8 mouse cellular contexts compared by ENCODE assay signal in genomic region chr9:108490559-108491285, GRCm38 (mm10). TPM values are rescaled to one million over a fixed set of nuclear protein-coding genes. Genes with fewer than 3 reads are reported as not detected.
DNase-seq lines count a peak whose midpoint lies in the region; ATAC-seq lines count a peak whose summit lies in the region.

Usp19 (plus strand) TSS chr9:108490602.

- no peaks in the 10 kb centered on the region for H3K27me3 ChIP-seq in hindbrain, embryonic 11.5 days (ENCODE audit: control insufficient read depth, insufficient read depth, low read length)

- under 1% methylated on average over 61 of the region's 69 CpGs for WGBS in hindbrain, embryonic 11.5 days

- peak within 1 kb of the TSS; percentile 59 for H3K4me2 ChIP-seq in hindbrain, embryonic 11.5 days (replicated peaks; ENCODE audit: low read depth, low read length)

- H3K9me3 ChIP-seq in hindbrain, embryonic 11.5 days (ENCODE audit: control insufficient read depth, low read length), result no peaks in the 10 kb centered on the region

- H3K4me1 ChIP-seq in hindbrain, embryonic 11.5 days (replicated peaks; ENCODE audit: control insufficient read depth, insufficient read depth, low read length), result peaks cover 10% of the 10 kb centered on the region; the same call in 1 of the 2 replicates

- DNase-seq in Muller cell, postnatal 12 days (ENCODE audit: inconsistent ontology term), result peak; percentile 98
- DNase-seq in cerebellum, adult 9-11 months, result peak; percentile 98
- peak; percentile 93 to 96 for DNase-seq in frontal cortex, adult 2 months (ENCODE audit: extremely low spot score in 1 of 2, low spot score in 1 of 2)
- peak; percentile 97 for DNase-seq in hindbrain, embryonic 11.5 days (ENCODE audit: low spot score)
- DNase-seq in layer of hippocampus, postnatal 10 days (ENCODE audit: low spot score in 2 of 2), result peak; percentile 91 to 93
- DNase-seq in lung, postnatal 10 days, result peak; percentile 98
- peak; percentile 94 for DNase-seq in ovary, postnatal 36 days (ENCODE audit: low spot score)
- peak; percentile 93 for DNase-seq in thymus, postnatal 25 days

- peak within 1 kb of the TSS; percentile 83 for H3K9ac ChIP-seq in hindbrain, embryonic 11.5 days (ENCODE audit: low read depth, low read length)

- H3K36me3 ChIP-seq in hindbrain, embryonic 11.5 days (ENCODE audit: control insufficient read depth, insufficient read depth, low read length), result peaks cover 16% of the 10 kb centered on the region

- peak; percentile 93 for ATAC-seq in hindbrain, embryonic 11.5 days (ENCODE audit: low FRiP score)

- H3K4me3 ChIP-seq in hindbrain, embryonic 11.5 days (ENCODE audit: low read depth, low read length), result peak within 1 kb of the TSS; percentile 88

- H3K27ac ChIP-seq in hindbrain, embryonic 11.5 days (ENCODE audit: low read depth, low read length), result peak within 1 kb of the TSS; percentile 87

RNA-seq across cellular contexts. Expression of gene Usp19, which starts in this region (rescaled TPM):
- 172 TPM in 2 replicates for polyA plus RNA-seq in frontal cortex, adult 2 months (2012; rRNA removed)
- polyA plus RNA-seq in hindbrain, embryonic 11.5 days (2014; fragmentation: Nextera tagmentation; extraction: Ambion mirVana), result 58.9 and 60.4 TPM in 2 replicates
- 100 to 1,000 TPM; 119 to 125 TPM for total RNA-seq in layer of hippocampus, postnatal 10 days (2021)

Comparison
In these comparisons a context has a peak if more than half of its experiments do, and no peak if none do; other contexts are left out.
1. Peak in every context shown above with its lines: DNase-seq, ATAC-seq, H3K4me3 ChIP-seq and H3K27ac ChIP-seq.